Mouse (Mus musculus) CH12.LX (cell line): Measurements from ENCODE around the gene Bcl6b. TPM values are rescaled to one million over a fixed set of nuclear protein-coding genes. Genes with fewer than 3 reads are reported as not detected.

Source experiments
- DNase-seq: peaks from one replicate; pipeline ENCODE4 v3.0.0-alpha.2; 2013; ENCODE audit errors: extremely low read depth
- H3K27ac ChIP-seq: 2 replicates; pipeline ENCODE4 v1.5.1; 2012; ENCODE audit warnings: low read depth, mild to moderate bottlenecking, control low read depth, moderate library complexity; ENCODE audit not compliant: insufficient read depth
- H3K27me3 ChIP-seq: replicated peaks from 2 replicates; pipeline ENCODE3; 2012; ENCODE audit warnings: inconsistent platforms
- H3K36me3 ChIP-seq, 2 experiments: replicated peaks in 1 of 2; 2 replicates each; pipeline versions ENCODE3 to v1.6.1; 2012; ENCODE audit warnings: inconsistent platforms in 1 of 2, low read length in 1 of 2, mild to moderate bottlenecking in 1 of 2, mixed read lengths in 1 of 2, moderate library complexity in 1 of 2; ENCODE audit not compliant: control insufficient read depth in 1 of 2, insufficient read depth in 1 of 2
- H3K4me1 ChIP-seq, 2 experiments: 2 replicates each; pipeline ENCODE4 v1.6.1; 2012; ENCODE audit warnings: inconsistent platforms in 1 of 2, moderate library complexity in 1 of 2; ENCODE audit not compliant: insufficient read depth in 2 of 2, control insufficient read depth in 1 of 2
- H3K4me2 ChIP-seq: 2 replicates; pipeline ENCODE4 v1.6.1; 2012; ENCODE audit warnings: low read depth, mild to moderate bottlenecking, control low read depth; ENCODE audit not compliant: poor library complexity, insufficient read depth, severe bottlenecking
- H3K4me3 ChIP-seq, 3 experiments: fragments of 150-350 bp in 1 of 3; sonication (generic) in 1 of 3; replicated peaks in 1 of 3; 2 replicates each; pipeline versions ENCODE3 to v1.5.1; 2011 to 2012; ENCODE audit warnings: low read depth in 2 of 3, low read length in 2 of 3, mild to moderate bottlenecking in 2 of 3, moderate library complexity in 2 of 3, control low read depth in 1 of 3, improper control_type of control experiment in 1 of 3, inconsistent platforms in 1 of 3, mixed read lengths in 1 of 3; ENCODE audit not compliant: poor library complexity in 1 of 3
- H3K79me2 ChIP-seq: replicated peaks from 2 replicates; pipeline ENCODE4 v1.6.1; 2012; ENCODE audit warnings: mild to moderate bottlenecking, moderate library complexity; ENCODE audit not compliant: control insufficient read depth, poor library complexity, insufficient read depth, severe bottlenecking; ENCODE audit errors: extremely low read depth
- H3K9ac ChIP-seq: 2 replicates; pipeline ENCODE4 v1.6.1; 2012; ENCODE audit warnings: low read depth, mild to moderate bottlenecking, control low read depth, moderate library complexity; ENCODE audit not compliant: insufficient read depth
- H3K9me3 ChIP-seq: replicated peaks from 2 replicates; pipeline ENCODE3; 2012; ENCODE audit warnings: low read length, inconsistent platforms, mixed read lengths
- BHLHE40 ChIP-seq: IDR thresholded peaks from 2 replicates; pipeline ENCODE4 v1.6.1; 2011; ENCODE audit warnings: mild to moderate bottlenecking, low read depth, low read length, improper control_type of control experiment
- CHD1 ChIP-seq: IDR thresholded peaks from 2 replicates; pipeline ENCODE4 v1.6.1; 2012; ENCODE audit warnings: low read depth, low read length, improper control_type of control experiment, inconsistent platforms
- CTCF ChIP-seq, 2 experiments: IDR thresholded peaks in 1 of 2; conservative IDR thresholded peaks in 1 of 2; 2 replicates each; pipeline ENCODE4 v1.5.1; 2011 to 2012; ENCODE audit warnings: low read depth in 2 of 2, low read length in 2 of 2, improper control_type of control experiment in 1 of 2, inconsistent platforms in 1 of 2, mild to moderate bottlenecking in 1 of 2, moderate library complexity in 1 of 2
- E2F4 ChIP-seq: IDR thresholded peaks from 2 replicates; pipeline ENCODE4 v1.6.1; 2011; ENCODE audit warnings: low read depth, low read length, improper control_type of control experiment; ENCODE audit not compliant: insufficient replicate concordance
- ELF1 ChIP-seq: IDR thresholded peaks from 2 replicates; pipeline ENCODE4 v1.6.1; 2014; ENCODE audit warnings: low read depth, mild to moderate bottlenecking, inconsistent platforms, low read length, improper control_type of control experiment
- ETS1 ChIP-seq: conservative IDR thresholded peaks from 2 replicates; pipeline ENCODE4 v1.6.1; 2012; ENCODE audit warnings: low read depth, mild to moderate bottlenecking, inconsistent platforms, low read length, improper control_type of control experiment, moderate library complexity
- GABPA ChIP-seq: IDR thresholded peaks from 2 replicates; pipeline ENCODE4 v1.6.1; 2012; ENCODE audit warnings: low read depth, low read length, improper control_type of control experiment, inconsistent platforms; ENCODE audit not compliant: insufficient replicate concordance
- HCFC1 ChIP-seq: IDR thresholded peaks from 2 replicates; pipeline ENCODE4 v1.6.1; 2012; ENCODE audit warnings: low read depth, mild to moderate bottlenecking, inconsistent platforms, low read length, improper control_type of control experiment
- IRF4 ChIP-seq: IDR thresholded peaks from 2 replicates; pipeline ENCODE4 v1.6.1; 2014; ENCODE audit warnings: low read depth, mild to moderate bottlenecking, inconsistent platforms, low read length, improper control_type of control experiment
- JUN ChIP-seq: IDR thresholded peaks from 2 replicates; pipeline ENCODE4 v1.6.1; 2011; ENCODE audit warnings: low read depth, mild to moderate bottlenecking, low read length, improper control_type of control experiment, moderate library complexity; ENCODE audit not compliant: insufficient read depth
- JUND ChIP-seq: conservative IDR thresholded peaks from 2 replicates; pipeline ENCODE4 v1.6.1; 2011; ENCODE audit warnings: low read depth, low read length, improper control_type of control experiment
- KAT2A ChIP-seq: IDR thresholded peaks from 2 replicates; pipeline ENCODE4 v1.6.1; 2012; ENCODE audit warnings: low read length, improper control_type of control experiment, inconsistent platforms; ENCODE audit not compliant: insufficient replicate concordance
- MAFK ChIP-seq: IDR thresholded peaks from 2 replicates; pipeline ENCODE4 v1.6.1; 2011; ENCODE audit warnings: low read length, improper control_type of control experiment; ENCODE audit not compliant: insufficient replicate concordance
- MAZ ChIP-seq: IDR thresholded peaks from 2 replicates; pipeline ENCODE4 v1.6.1; 2012; ENCODE audit warnings: low read depth, mild to moderate bottlenecking, inconsistent platforms, low read length, improper control_type of control experiment, moderate library complexity
- MYC ChIP-seq: IDR thresholded peaks from 2 replicates; pipeline ENCODE4 v1.6.1; 2011; ENCODE audit warnings: low read depth, mild to moderate bottlenecking, improper control_type of control experiment, low read length
- PAX5 ChIP-seq: IDR thresholded peaks from 2 replicates; pipeline ENCODE4 v1.6.1; 2012; ENCODE audit warnings: low read length, inconsistent platforms, mixed read lengths
- POLR2A ChIP-seq: IDR thresholded peaks from 2 replicates; pipeline ENCODE4 v1.6.1; 2011; ENCODE audit warnings: low read depth, mild to moderate bottlenecking, improper control_type of control experiment, low read length
- POLR2AphosphoS2 ChIP-seq: IDR thresholded peaks from 2 replicates; pipeline ENCODE4 v1.6.1; 2011; ENCODE audit warnings: low read depth, low read length, improper control_type of control experiment
- RAD21 ChIP-seq: IDR thresholded peaks from 2 replicates; pipeline ENCODE4 v1.6.1; 2011; ENCODE audit warnings: low read depth, mild to moderate bottlenecking, low read length, improper control_type of control experiment, moderate library complexity
- RCOR1 ChIP-seq: conservative IDR thresholded peaks from 2 replicates; pipeline ENCODE4 v1.6.1; 2012; ENCODE audit warnings: low read depth, mild to moderate bottlenecking, inconsistent platforms, low read length, improper control_type of control experiment
- SMC3 ChIP-seq: IDR thresholded peaks from 2 replicates; pipeline ENCODE4 v1.6.1; 2011; ENCODE audit warnings: low read depth, low read length, improper control_type of control experiment
- USF2 ChIP-seq: conservative IDR thresholded peaks from 2 replicates; pipeline ENCODE4 v1.6.1; 2011; ENCODE audit warnings: low read depth, low read length, improper control_type of control experiment
- ZKSCAN1 ChIP-seq: IDR thresholded peaks from 2 replicates; pipeline ENCODE4 v1.6.1; 2012; ENCODE audit warnings: low read depth, inconsistent platforms, low read length, improper control_type of control experiment, borderline replicate concordance
- ZMIZ1 ChIP-seq: IDR thresholded peaks from 2 replicates; pipeline ENCODE4 v1.6.1; 2012; ENCODE audit warnings: low read depth, mild to moderate bottlenecking, inconsistent platforms, low read length, improper control_type of control experiment
- ZNF384 ChIP-seq: IDR thresholded peaks from 2 replicates; pipeline ENCODE4 v1.6.1; 2012; ENCODE audit warnings: low read depth, low read length, improper control_type of control experiment, inconsistent platforms
- dilution Hi-C: fragments of 300-500 bp; cut with MboI; formaldehyde crosslinking; loops from 2 replicates; pipeline ENCODE4 v1.14.3; 2020; ENCODE audit warnings: low sequenced_read_pairs; ENCODE audit not compliant: extremely low pct_unique_long_range_greater_than_20kb, extremely low pct_ligation_motif_present
- in situ Hi-C: fragments of 300-500 bp; cut with MboI; formaldehyde crosslinking; loops from 3 replicates; pipeline ENCODE4 v1.14.3; 2019; ENCODE audit warnings: low sequenced_read_pairs, low pct_ligation_motif_present, low pct_unique_long_range_greater_than_20kb, mixed read lengths
- polyA plus RNA-seq: library from polyadenylated mRNA; unstranded; fragments of >175 nt; gene quantifications from 2 replicates; pipeline ENCODE4 v1.2.1, GENCODE M21; 2012; ENCODE audit warnings: low read depth; ENCODE audit not compliant: insufficient read length
- total RNA-seq, 2 experiments: library from RNA; depleted of rRNA; stranded (reverse); fragments of 300-350 nt in 1 of 2; fragments of >200 nt in 1 of 2; gene quantifications; 2 replicates each; pipeline ENCODE4 v1.2.3; 2012 to 2014

The Bcl6b gene
- total and polyA plus RNA-seq, 3 experiments = 0.54 to 1.7 (median 0.71) TPM

DNA sequence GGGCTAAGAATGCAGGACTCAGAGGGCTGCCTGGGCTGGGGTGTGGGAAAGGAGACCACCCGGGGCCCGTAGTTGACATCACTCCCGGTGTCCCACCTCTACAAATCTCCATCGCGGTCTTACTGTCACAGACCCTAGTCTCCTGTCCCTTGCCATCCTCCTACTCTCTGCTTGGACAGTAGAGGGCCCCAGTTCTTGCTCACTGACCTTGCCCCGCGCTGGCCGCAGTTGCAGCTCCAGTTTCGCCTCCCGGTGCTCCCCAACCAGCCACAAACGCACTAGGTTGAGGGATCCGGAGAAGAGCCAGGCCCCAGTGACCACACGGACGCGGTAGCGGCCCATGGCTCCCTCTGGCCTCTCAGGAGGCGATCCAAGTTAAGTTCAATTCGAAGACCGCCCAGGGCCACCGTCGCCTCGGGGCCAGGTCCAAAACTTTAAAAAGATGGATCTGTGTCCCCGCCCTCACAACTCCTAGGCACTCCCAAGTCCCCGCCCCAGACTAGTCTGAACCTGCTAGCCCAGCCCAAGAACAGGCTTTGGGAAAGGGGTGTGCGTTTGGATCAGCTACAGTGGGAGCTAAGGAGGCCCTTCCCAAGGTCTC is 25.4 kb upstream of the Bcl6b start, which contains the start of gene Alox12:
Gene Alox12 (minus strand): TSS at position 423 of the 601 bp plus-strand sequence.
- Histone ChIP-seq H3K27me3 (peaks cover 84% of the 10 kb centered on the region), H3K4me3 (no peak within 1 kb of the TSS), H3K36me3 (no peaks in the 10 kb centered on the region), H3K9me3 (peaks cover 3% of the 10 kb centered on the region), H3K4me2 (no peak within 1 kb of the TSS), H3K9ac (no peak within 1 kb of the TSS), H3K4me1 (no peaks in the 10 kb centered on the region), H3K27ac (no peak within 1 kb of the TSS), H3K79me2 (no peaks in the 10 kb centered on the region)
- TF ChIP-seq CTCF (conservative IDR thresholded peaks at IDR 0.05 in 1 of 2, IDR thresholded peaks at IDR 0.05 in 1 of 2; ENCODE audit: low read depth in 2 of 2, low read length in 2 of 2) (0 out of 4 replicates have a peak, but pooled peaks of 1 of the 2 experiments have one; percentile 3), ELF1 (no peak)
- DNase-seq = no peak
- in situ Hi-C loops = no loop called here
- dilution Hi-C loops = no loop called here

DNA sequence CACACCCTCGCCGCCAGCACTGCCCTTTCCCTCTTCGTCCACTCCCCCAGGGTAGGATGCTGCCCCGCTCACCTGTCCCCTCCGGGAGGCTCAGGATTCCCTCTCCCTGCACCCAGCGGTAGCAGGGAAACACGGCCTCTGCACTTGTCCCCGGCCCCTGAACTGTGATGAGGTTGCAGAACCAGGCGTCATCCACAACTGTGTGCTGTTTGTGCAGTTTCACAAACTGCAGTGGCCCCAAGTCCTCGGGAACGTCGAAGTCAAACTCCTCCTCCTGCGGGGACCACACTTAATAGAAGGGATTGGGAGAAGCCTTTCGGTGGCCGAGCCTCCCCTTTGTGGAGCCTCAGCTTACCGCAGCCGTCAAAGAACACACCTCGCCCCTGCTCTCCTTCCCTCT is 24.7 kb upstream of the Bcl6b start:
- peaks cover 89% of the 10 kb centered on the region for H3K27me3 ChIP-seq
- dilution Hi-C loops (no loop called here), in situ Hi-C loops (no loop called here)
- H3K79me2 ChIP-seq = no peaks in the 10 kb centered on the region
- peaks cover 3% of the 10 kb centered on the region for H3K9me3 ChIP-seq
- no peak for DNase-seq
- no peak overlapping the region for H3K9ac ChIP-seq
- no peak overlapping the region for H3K27ac ChIP-seq
- TF ChIP-seq JUND = no peak
- TF ChIP-seq RCOR1 = no peak
- TF ChIP-seq USF2 = no peak
- TF ChIP-seq ELF1 = no peak
- TF ChIP-seq KAT2A = no peak
- TF ChIP-seq BHLHE40 = no peak
- no peak for TF ChIP-seq SMC3
- TF ChIP-seq POLR2AphosphoS2 = no peak
- TF ChIP-seq JUN = no peak
- H3K36me3 ChIP-seq = no peaks in the 10 kb centered on the region
- no peaks in the 10 kb centered on the region for H3K4me1 ChIP-seq
- no peak overlapping the region for H3K4me2 ChIP-seq
- no peak overlapping the region for H3K4me3 ChIP-seq

DNA sequence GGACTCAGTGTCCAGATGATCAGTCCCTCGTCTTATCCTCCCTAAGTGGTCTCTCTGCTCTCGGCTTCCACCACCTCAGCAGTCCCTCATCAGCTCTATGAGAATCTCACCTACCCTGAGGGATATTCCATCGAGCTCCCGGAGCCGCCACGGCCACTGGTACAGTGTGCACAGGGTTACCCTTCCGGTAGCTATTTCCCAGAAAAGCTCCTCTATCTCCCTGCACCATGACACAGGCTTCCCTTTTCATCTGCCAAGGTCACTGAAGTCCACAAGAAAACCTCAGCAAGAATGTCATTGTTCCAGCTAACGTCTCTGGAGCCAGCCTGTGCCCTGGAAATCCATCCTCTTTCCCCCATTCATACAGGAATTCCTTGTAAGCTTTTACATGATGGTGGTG is 22.3 kb upstream of the Bcl6b start:
- dilution Hi-C loops = no loop called here
- Histone ChIP-seq H3K27ac (no peak overlapping the region), H3K4me2 (no peak overlapping the region), H3K36me3 (no peaks in the 10 kb centered on the region), H3K9ac (no peak overlapping the region), H3K9me3 (peaks cover 3% of the 10 kb centered on the region), H3K79me2 (no peaks in the 10 kb centered on the region), H3K4me3 (no peak overlapping the region), H3K27me3 (peaks cover 91% of the 10 kb centered on the region), H3K4me1 (no peaks in the 10 kb centered on the region)
- TF ChIP-seq POLR2AphosphoS2 = no peak
- no peak for TF ChIP-seq RAD21
- TF ChIP-seq PAX5 = no peak
- no peak for TF ChIP-seq HCFC1
- TF ChIP-seq BHLHE40 = no peak
- no peak for TF ChIP-seq MYC
- no peak for TF ChIP-seq ZNF384
- TF ChIP-seq POLR2A = no peak
- no peak for TF ChIP-seq ZMIZ1
- TF ChIP-seq SMC3 = no peak
- TF ChIP-seq IRF4 = no peak
- no peak for TF ChIP-seq CHD1
- TF ChIP-seq ETS1 = no peak
- no peak for TF ChIP-seq MAZ
- no peak for TF ChIP-seq ZKSCAN1
- no peak for TF ChIP-seq E2F4
- TF ChIP-seq KAT2A = no peak
- TF ChIP-seq MAFK = no peak
- TF ChIP-seq GABPA = no peak
- no peak for DNase-seq
- in situ Hi-C loops = no loop called here
